Mouse (Mus musculus) testis, adult 2 months (tissue): ENCODE results near the gene Pop5.

Experiments
- CTCF ChIP-seq: fragments of 200-500 bp; IDR thresholded peaks from 2 replicates; pipeline ENCODE4 v1.5.1; 2012; ENCODE audit warnings: low read depth, mild to moderate bottlenecking, inconsistent platforms, low read length, moderate library complexity; ENCODE audit not compliant: control insufficient read depth, insufficient read depth, insufficient replicate concordance
- POLR2A ChIP-seq: fragments of 200-500 bp; IDR thresholded peaks from 2 replicates; pipeline ENCODE4 v1.6.1; 2012; ENCODE audit warnings: low read depth, mild to moderate bottlenecking, inconsistent platforms, low read length, moderate library complexity; ENCODE audit not compliant: control insufficient read depth

GRCm38 (mm10) chr5:115266340-115266739, 30.7 kb downstream of the Pop5 start:
- TF ChIP-seq CTCF (no peak), POLR2A (no peak)
